Mouse (Mus musculus) lung, postnatal 0 days (tissue): ENCODE measurements at regions not wholly inside any gene's neighbourhood (a gene's known extent, or its start where the extent isn't known, plus 50 kb on each side); places are given as distances from the start of the nearest gene placed in this dataset.

ENCODE experiments used
- CTCF ChIP-seq: IDR thresholded peaks from 2 replicates; pipeline ENCODE4 v1.5.1; 2016; ENCODE audit warnings: antibody characterized with exemption, mild to moderate bottlenecking
- EP300 ChIP-seq: IDR thresholded peaks from 2 replicates; pipeline ENCODE4 v1.6.1; 2016; ENCODE audit warnings: antibody characterized with exemption, mild to moderate bottlenecking, control low read depth

GRCm38 (mm10) chr9:32835626-32835971, 199.6 kb downstream of the Ets1 start:
- no peak for TF ChIP-seq CTCF
- no peak for TF ChIP-seq EP300
